Mouse (Mus musculus): Measurements from ENCODE around the gene Vegfb. TPM values are rescaled to one million over a fixed set of nuclear protein-coding genes. Genes with fewer than 3 reads are reported as not detected.
"Not testable (repeated sequence)": the region's sequence is repeated elsewhere in the genome, so short reads cannot be mapped to it uniquely, and the experiment has no call there.

Vegfb gene
- polyA plus RNA-seq, 1 experiment from 2014 or later = 57.5 TPM

- no peak for ATAC-seq (ENCODE audit: insufficient number of reproducible peaks, insufficient read depth, low FRiP score, low TSS enrichment)
- no peaks in the 10 kb centered on the region for H3K27me3 ChIP-seq
- H3K4me2 ChIP-seq (replicated peaks) = no peak overlapping the region
- H3K4me1 ChIP-seq = peaks cover 22% of the 10 kb centered on the region
- peaks cover 20% of the 10 kb centered on the region for H3K36me3 ChIP-seq
- no peaks in the 10 kb centered on the region for H3K9me3 ChIP-seq
- no peak overlapping the region for H3K27ac ChIP-seq
- no peak overlapping the region for H3K4me3 ChIP-seq
- H3K9ac ChIP-seq = no peak overlapping the region
- 93% methylated on average over 19 of the region's 19 CpGs for WGBS
Observed at GRCm38 (mm10) chr19:6999360-7000063, 12.1 kb upstream of the Vegfb start.

- 83% methylated on average over 9 of the region's 9 CpGs for WGBS
- H3K9ac ChIP-seq = no peak overlapping the region
Observed at GRCm38 (mm10) chr19:6997721-6998290, 10.4 kb upstream of the Vegfb start.

GRCm38 (mm10) chr19:6996006-6996405 lies 8.6 kb upstream of the Vegfb start, which contains the start of the genes Nudt22 and Trpt1:
Gene Nudt22, minus strand, starts transcription at chr19:6996117.
Gene Trpt1, plus strand, starts transcription at chr19:6996131.
- H3K27me3 ChIP-seq = no peaks in the 10 kb centered on the region
- ATAC-seq (ENCODE audit: insufficient number of reproducible peaks, insufficient read depth, low FRiP score, low TSS enrichment) = peak; percentile 58
- peaks cover 20% of the 10 kb centered on the region for H3K36me3 ChIP-seq
- peak within 1 kb of the TSS; percentile 54 for H3K4me3 ChIP-seq
- H3K9me3 ChIP-seq = no peaks in the 10 kb centered on the region
- under 1% methylated on average over 24 of the region's 24 CpGs for WGBS
- peak within 1 kb of the TSS; percentile 59 for H3K27ac ChIP-seq
- peak within 1 kb of the TSS; percentile 69 for H3K9ac ChIP-seq
- H3K4me2 ChIP-seq (replicated peaks) = peak within 1 kb of the TSS; percentile 73
- peaks cover 35% of the 10 kb centered on the region for H3K4me1 ChIP-seq

More at GRCm38 (mm10) chr19:6997721-6998290, 10.4 kb upstream of the Vegfb start:
- ATAC-seq (ENCODE audit: insufficient number of reproducible peaks, insufficient read depth, low FRiP score, low TSS enrichment) = no peak
- Histone ChIP-seq H3K4me3 (no peak overlapping the region), H3K4me1 (peaks cover 30% of the 10 kb centered on the region), H3K27ac (no peak overlapping the region), H3K36me3 (peaks cover 20% of the 10 kb centered on the region), H3K27me3 (no peaks in the 10 kb centered on the region), H3K9me3 (no peaks in the 10 kb centered on the region), H3K4me2 (replicated peaks) (no peak overlapping the region)

GRCm38 (mm10) chr19:6995255-6995991 lies 8.0 kb upstream of the Vegfb start:
- Histone ChIP-seq H3K36me3 (peaks cover 20% of the 10 kb centered on the region), H3K27me3 (no peaks in the 10 kb centered on the region), H3K4me3 (peak overlapping the region; percentile 54), H3K4me2 (replicated peaks) (peak overlapping the region; percentile 73), H3K27ac (no peak overlapping the region), H3K4me1 (peaks cover 35% of the 10 kb centered on the region), H3K9me3 (no peaks in the 10 kb centered on the region), H3K9ac (peak overlapping the region; percentile 69)
- WGBS = 47% methylated on average over 20 of the region's 21 CpGs
- no peak for ATAC-seq (ENCODE audit: insufficient number of reproducible peaks, insufficient read depth, low FRiP score, low TSS enrichment)

GRCm38 (mm10) chr19:6994489-6994888 lies 7.0 kb upstream of the Vegfb start:
- peaks cover 35% of the 10 kb centered on the region for H3K4me1 ChIP-seq
- H3K27me3 ChIP-seq = no peaks in the 10 kb centered on the region
- peaks cover 11% of the 10 kb centered on the region for H3K36me3 ChIP-seq
- peak overlapping the region; percentile 69; the same call in 1 of the 2 replicates for H3K9ac ChIP-seq
- ATAC-seq (ENCODE audit: insufficient number of reproducible peaks, insufficient read depth, low FRiP score, low TSS enrichment) = no peak
- peak overlapping the region; percentile 54; the same call in 1 of the 2 replicates for H3K4me3 ChIP-seq
- no peaks in the 10 kb centered on the region for H3K9me3 ChIP-seq
- 86% methylated on average over 8 of the region's 8 CpGs for WGBS
- peak overlapping the region; percentile 73; the same call in 1 of the 2 replicates for H3K4me2 ChIP-seq (replicated peaks)
- H3K27ac ChIP-seq = no peak overlapping the region

GRCm38 (mm10) chr19:6994002-6994401 lies 6.6 kb upstream of the Vegfb start:
- no peaks in the 10 kb centered on the region for H3K27me3 ChIP-seq
- H3K4me1 ChIP-seq = peaks cover 35% of the 10 kb centered on the region
- H3K4me3 ChIP-seq = 0 out of 2 replicates have a peak overlapping the region, but pooled peaks have one; percentile 56
- no peak overlapping the region for H3K27ac ChIP-seq
- peaks cover 6% of the 10 kb centered on the region for H3K36me3 ChIP-seq
- H3K9ac ChIP-seq = no peak overlapping the region
- WGBS = 83% methylated on average over 8 of the region's 8 CpGs
- no peak for ATAC-seq (ENCODE audit: insufficient number of reproducible peaks, insufficient read depth, low FRiP score, low TSS enrichment)
- H3K9me3 ChIP-seq = no peaks in the 10 kb centered on the region
- no peak overlapping the region for H3K4me2 ChIP-seq (replicated peaks)

GRCm38 (mm10) chr19:6993011-6993770 lies 5.7 kb upstream of the Vegfb start:
- Histone ChIP-seq H3K9me3 (no peaks in the 10 kb centered on the region), H3K4me1 (peaks cover 36% of the 10 kb centered on the region), H3K4me3 (peak overlapping the region; percentile 56), H3K4me2 (replicated peaks) (peak overlapping the region; percentile 93), H3K9ac (peak overlapping the region; percentile 57), H3K27ac (peak overlapping the region; percentile 60; the same call in 1 of the 2 replicates), H3K36me3 (no peaks in the 10 kb centered on the region), H3K27me3 (no peaks in the 10 kb centered on the region)
- WGBS = 59% methylated on average over 14 of the region's 14 CpGs
- ATAC-seq (ENCODE audit: insufficient number of reproducible peaks, insufficient read depth, low FRiP score, low TSS enrichment) = no peak

GRCm38 (mm10) chr19:6992011-6992858 lies 4.8 kb upstream of the Vegfb start, which contains the start of gene Dnajc4:
Gene Dnajc4, minus strand, starts transcription at chr19:6992572.
- H3K9me3 ChIP-seq = no peaks in the 10 kb centered on the region

GRCm38 (mm10) chr19:6991166-6991565 lies 3.7 kb upstream of the Vegfb start:
- WGBS = 91% methylated on average over 6 of the region's 6 CpGs
- ATAC-seq (ENCODE audit: insufficient number of reproducible peaks, insufficient read depth, low FRiP score, low TSS enrichment); H3K9ac ChIP-seq; H3K4me2 ChIP-seq (replicated peaks); H3K9me3 ChIP-seq; H3K4me3 ChIP-seq; H3K27me3 ChIP-seq; H3K27ac ChIP-seq; H3K36me3 ChIP-seq: not testable (repeated sequence)
- H3K4me1 ChIP-seq = peaks cover 36% of the 10 kb centered on the region

More at GRCm38 (mm10) chr19:6992011-6992858, 4.8 kb upstream of the Vegfb start, which contains the start of gene Dnajc4:
- WGBS = 2% methylated on average over 37 of the region's 37 CpGs
- Histone ChIP-seq H3K9ac (peak within 1 kb of the TSS; percentile 57), H3K4me3 (peak within 1 kb of the TSS; percentile 56), H3K4me2 (replicated peaks) (peak within 1 kb of the TSS; percentile 93), H3K27me3 (no peaks in the 10 kb centered on the region), H3K27ac (peak within 1 kb of the TSS; percentile 60), H3K4me1 (peaks cover 40% of the 10 kb centered on the region), H3K36me3 (no peaks in the 10 kb centered on the region)
- ATAC-seq (ENCODE audit: insufficient number of reproducible peaks, insufficient read depth, low FRiP score, low TSS enrichment) = peak; percentile 85

- 92% methylated on average over 6 of the region's 6 CpGs for WGBS
- Histone ChIP-seq H3K27ac (no peak overlapping the region), H3K9me3 (no peaks in the 10 kb centered on the region), H3K4me1 (peaks cover 40% of the 10 kb centered on the region), H3K9ac (no peak overlapping the region), H3K36me3 (no peaks in the 10 kb centered on the region), H3K4me2 (replicated peaks) (no peak overlapping the region), H3K27me3 (no peaks in the 10 kb centered on the region), H3K4me3 (no peak overlapping the region)
- ATAC-seq (ENCODE audit: insufficient number of reproducible peaks, insufficient read depth, low FRiP score, low TSS enrichment) = no peak
Observed at GRCm38 (mm10) chr19:6990712-6991111, 3.3 kb upstream of the Vegfb start.

All from embryonic facial prominence, embryonic 12.5 days (tissue).